Mouse (Mus musculus) ovary, postnatal 10 days (tissue): ENCODE data around the gene Ptk7.

ENCODE experiments used
- DNase-seq: peaks from one replicate; pipeline ENCODE4 v3.0.0; 2022; ENCODE audit warnings: low spot score

Ptk7 gene

GRCm38 (mm10) chr17:46628791-46629684 lies at the start of gene Ptk7:
Ptk7 (minus strand) TSS chr17:46629504.
- DNase-seq: peak; percentile 73

GRCm38 (mm10) chr17:46678911-46679310 lies 49.6 kb upstream of the Ptk7 start:
- DNase-seq: no peak

GRCm38 (mm10) chr17:46678416-46678815 lies 49.1 kb upstream of the Ptk7 start, which contains the start of gene Mea1:
Mea1 (plus strand) TSS chr17:46678793.
- no peak for DNase-seq

DNA sequence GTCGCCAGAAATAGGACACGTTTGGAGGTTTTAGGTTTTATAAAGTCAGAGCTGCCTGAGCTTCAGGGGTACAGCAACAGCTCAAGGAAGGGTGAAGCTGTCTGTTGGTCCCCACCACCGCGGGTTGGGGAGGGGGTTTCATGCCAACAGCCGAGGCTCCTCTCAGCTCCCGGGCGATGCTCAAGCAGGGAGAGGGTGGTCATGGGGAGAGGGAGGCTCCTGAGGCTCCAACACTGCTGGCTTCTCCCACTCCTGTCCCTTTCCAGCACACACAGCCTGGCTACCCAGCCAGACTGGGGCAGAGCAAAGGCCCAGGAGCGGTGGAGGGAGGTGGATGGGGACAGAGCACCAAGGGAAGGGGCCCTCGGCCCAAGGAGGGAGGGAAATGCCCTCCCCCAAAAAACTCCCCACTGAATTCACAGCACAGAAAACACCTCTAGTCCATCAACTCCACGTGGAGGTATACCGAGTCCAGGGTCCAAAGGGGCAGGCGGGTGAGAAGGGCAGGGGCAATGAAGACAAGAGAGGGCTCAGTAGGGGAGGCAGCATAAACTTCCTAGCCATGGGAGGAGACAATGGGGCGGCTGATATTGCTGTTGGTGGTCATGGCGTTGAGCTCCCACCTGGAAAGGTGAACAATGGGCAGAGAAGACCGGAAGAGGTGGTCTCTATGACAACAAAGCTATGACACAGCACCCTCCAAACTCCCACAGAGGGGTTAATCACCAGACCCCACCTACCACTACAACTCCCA lies 45.4 kb upstream of the Ptk7 start:
- DNase-seq: no peak

DNA sequence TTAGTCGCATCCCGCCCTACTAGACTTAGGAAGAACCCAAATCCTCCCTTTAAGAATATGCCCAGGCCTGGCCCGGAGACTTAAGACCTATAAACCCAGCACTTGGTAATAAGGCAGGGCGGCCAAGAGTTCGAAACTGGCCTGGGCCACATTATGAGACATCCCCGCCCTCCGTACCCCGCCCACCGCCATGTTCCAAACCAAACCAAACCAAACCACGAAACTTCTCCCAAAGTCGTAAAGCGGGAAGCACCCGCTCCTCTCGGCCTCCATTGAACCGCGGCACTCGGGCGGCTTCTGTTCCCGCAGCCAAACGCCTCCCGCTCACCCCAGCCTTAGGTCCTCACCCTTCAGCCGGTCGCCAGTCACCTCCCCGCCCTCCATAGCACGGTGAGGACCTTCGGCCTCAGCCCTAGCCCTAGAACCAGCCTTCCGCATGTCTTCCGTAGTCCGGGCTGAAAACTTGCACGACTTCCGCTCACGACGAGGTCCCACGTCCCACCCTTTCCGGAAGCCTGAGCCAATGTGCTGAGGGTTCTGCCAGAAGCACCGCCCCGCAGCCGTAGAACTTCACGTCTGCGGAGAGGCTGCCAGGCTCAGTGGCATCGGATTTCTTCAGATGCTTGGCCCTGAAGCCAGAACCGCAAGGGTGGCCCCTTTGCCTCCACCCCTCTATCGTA lies 44.7 kb upstream of the Ptk7 start, which contains the start of gene Rrp36:
Gene Rrp36 (minus strand): TSS at position 503 of the 680 bp plus-strand sequence.
- DNase-seq: peak; percentile 69

GRCm38 (mm10) chr17:46669911-46670310 lies 40.6 kb upstream of the Ptk7 start:
- DNase-seq: no peak

GRCm38 (mm10) chr17:46667712-46668111 lies 38.4 kb upstream of the Ptk7 start:
- DNase-seq: no peak

DNA sequence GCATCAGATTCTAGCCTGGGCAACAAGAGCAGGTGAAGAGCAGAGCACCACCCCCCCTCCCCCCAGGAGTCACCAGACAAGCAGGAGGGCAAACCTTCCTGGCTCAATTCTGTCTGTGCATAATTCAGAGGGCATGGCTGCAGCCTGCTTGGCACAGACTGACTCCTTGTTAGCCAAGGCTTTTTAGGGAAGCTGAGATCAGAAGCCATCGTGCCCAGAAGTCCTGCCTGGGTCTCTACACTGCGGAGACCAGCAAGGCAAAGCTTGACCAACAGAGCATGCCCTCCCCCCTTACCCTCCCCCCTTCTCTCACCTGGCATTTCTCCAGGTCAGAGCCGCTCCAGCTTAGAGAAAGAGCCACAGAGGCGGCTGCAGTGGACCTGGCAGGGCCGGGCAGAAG lies 33.4 kb upstream of the Ptk7 start:
- DNase-seq: no peak

DNA sequence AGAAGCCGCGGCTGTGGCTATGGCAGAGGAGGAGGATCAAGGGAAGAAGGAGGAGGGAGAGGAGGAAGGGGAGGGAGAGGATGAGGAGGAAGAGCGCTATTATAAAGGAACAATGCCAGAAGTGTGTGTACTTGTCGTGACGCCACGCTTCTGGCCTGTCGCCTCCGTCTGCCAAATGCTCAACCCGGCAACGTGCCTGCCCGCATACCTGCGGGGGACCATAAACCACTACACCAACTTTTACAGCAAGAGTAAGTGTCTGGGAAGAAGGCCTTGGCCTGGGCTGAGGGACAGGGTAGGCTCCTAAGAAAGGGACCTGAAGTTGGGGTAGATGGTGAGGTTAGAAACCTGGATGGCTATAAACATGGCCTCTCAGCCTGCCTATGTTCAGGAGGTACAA lies 32.7 kb upstream of the Ptk7 start:
- DNase-seq: no peak

DNA sequence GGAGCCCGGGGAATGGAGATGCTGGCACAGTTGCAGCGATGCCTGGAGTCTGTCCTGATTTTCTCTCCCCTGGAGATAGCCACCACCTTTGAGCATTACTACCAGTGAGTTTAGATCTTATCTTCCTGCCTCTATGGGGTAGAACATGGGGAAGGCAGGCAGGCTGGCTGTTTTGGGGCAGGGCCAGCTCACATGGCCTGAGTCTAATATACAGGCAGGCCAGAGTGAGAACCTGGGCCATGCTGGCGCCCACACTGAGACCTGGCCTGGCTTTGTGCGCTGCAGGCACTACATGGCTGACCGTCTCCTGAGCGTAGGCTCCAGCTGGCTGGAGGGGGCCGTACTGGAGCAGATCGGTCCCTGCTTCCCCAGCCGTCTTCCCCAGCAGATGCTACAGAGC lies 32.0 kb upstream of the Ptk7 start:
- no peak for DNase-seq

GRCm38 (mm10) chr17:46656054-46656453 lies 26.8 kb upstream of the Ptk7 start:
- no peak for DNase-seq

DNA sequence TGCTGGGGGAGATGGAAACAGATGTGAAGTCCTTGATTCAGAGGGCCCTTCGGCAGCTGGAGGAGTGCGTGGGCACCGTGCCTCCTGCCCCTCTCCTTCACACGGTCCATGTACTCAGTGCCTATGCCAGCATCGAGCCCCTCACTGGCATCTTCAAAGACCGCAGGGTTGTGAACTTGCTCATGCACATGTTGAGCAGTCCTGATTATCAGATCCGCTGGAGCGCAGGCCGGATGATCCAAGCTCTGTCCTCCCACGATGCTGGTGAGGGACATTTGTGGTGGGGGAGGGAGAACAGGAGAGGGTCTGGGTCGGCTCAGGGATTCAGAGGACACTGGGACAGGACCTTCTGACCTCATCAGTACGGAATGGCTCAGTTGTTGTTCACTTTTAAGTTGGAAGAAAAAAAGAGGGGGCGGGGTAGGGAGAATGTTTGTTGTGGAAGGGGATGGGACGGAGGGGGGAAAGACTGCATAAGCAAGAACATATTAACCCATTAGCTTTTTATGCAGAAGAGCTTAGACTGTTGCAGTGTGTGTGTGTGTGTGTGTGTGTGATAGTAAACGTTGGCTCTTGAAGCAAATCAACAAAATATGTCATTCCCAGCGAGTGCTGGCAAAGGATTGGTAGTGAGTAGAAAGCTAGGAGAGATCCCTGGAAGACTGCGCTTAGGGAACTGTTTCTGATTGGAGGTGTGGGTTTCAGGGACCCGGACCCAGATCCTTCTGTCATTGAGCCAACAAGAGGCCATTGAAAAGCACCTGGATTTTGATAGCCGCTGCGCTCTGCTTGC lies 22.6 kb upstream of the Ptk7 start:
- DNase-seq: no peak

- no peak for DNase-seq
These were observed 22.0 kb upstream of the Ptk7 start for GRCm38 (mm10) chr17:46651292-46651691.

DNA sequence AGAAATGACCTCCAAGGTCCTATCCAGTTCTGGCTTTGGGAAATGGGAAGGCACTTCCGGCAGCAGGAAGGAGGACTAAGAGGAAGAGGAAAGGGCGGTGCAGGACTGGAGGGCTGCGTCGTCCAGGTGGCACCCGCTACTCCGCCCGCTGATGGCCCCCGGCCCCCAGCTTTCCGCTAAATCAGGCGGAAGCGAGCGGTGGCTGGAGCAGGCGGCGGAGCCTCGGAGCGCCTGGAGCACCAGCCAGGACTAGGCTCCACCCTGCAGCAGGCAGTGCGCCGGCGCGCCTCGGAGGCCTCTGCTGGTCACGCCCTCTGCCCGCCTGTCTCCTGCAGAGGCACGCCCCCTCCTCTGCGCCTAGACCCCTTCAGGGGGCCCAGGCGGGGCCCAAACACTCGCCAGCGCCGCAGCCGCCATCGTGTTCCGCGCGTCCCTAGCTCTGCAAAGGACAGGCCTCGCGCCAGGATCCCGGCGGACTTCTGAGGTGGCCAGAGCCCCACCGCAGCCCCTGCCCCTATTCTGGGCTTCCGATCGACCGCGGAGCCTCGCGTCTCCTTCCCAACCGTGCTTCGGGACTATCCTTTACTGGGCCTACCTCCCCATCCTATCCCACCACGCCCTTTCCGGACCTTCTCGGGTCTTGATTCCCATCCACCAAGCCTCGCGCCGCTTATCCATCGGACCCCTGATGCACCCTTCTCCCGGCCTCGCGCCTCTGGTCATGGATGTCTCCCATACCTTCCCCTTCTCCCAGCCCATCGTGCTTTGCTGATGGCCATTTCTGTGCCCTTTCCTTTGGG lies 21.1 kb upstream of the Ptk7 start, which contains the start of gene Cul7:
Gene Cul7 (plus strand): TSS at position 106 of the 800 bp plus-strand sequence.
- DNase-seq: peak; percentile 76

GRCm38 (mm10) chr17:46649811-46650210 lies 20.5 kb upstream of the Ptk7 start:
- no peak for DNase-seq

DNA sequence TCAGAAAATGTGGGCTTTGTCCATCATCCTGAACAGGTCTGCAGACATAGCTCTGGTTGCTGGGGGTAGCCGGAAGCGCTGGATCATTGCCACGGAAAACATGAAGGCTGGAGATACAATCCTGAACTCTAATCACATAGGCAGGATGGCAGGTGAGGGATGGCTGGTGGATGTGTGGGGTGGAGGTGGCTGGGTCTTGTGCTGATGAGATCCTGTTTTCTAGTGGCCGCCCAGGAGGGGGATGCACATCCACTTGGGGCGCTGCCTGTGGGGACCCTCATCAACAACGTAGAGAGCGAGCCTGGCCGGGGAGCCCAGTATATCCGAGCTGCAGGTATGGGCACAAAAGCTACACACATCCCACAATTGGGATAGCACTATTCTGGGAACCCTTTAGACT lies 19.1 kb upstream of the Ptk7 start:
- no peak for DNase-seq

DNA sequence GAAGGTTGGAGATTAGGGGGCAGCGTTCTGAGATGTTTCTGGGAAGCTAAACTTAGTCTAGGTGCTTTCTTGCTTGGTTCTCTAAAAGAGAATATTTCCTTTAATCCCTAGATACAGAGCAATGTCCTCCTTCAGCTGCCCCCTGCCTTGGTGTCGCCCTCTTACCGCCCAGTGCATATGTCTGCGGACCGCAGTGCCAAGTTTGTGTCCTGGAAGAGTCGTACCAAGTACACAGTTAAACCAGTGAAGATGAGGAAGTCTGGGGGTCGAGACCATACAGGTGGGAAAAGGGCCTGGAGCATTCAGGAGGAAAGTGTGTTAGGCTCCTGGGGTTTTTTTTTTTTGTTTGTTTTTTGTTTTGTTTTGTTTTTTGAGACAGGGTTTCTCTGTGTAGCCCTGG lies 18.0 kb upstream of the Ptk7 start:
- no peak for DNase-seq

DNA sequence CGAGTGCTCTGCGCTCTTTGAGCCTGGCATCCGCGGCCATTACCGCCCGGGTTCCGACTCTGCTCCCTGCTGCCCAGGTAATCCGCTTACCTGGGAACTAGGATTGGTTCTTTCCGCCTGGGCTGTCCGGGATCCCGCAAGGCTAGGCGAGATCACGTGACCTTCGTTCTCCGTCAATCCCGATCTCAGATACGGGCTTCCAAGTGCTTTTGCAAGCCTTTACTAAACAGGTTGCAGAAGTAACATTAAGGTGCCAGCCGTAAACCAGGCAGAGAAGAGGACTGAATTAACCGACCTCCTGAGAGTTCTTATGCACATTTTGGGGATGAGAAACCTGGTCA lies 17.0 kb upstream of the Ptk7 start:
- DNase-seq: no peak

DNA sequence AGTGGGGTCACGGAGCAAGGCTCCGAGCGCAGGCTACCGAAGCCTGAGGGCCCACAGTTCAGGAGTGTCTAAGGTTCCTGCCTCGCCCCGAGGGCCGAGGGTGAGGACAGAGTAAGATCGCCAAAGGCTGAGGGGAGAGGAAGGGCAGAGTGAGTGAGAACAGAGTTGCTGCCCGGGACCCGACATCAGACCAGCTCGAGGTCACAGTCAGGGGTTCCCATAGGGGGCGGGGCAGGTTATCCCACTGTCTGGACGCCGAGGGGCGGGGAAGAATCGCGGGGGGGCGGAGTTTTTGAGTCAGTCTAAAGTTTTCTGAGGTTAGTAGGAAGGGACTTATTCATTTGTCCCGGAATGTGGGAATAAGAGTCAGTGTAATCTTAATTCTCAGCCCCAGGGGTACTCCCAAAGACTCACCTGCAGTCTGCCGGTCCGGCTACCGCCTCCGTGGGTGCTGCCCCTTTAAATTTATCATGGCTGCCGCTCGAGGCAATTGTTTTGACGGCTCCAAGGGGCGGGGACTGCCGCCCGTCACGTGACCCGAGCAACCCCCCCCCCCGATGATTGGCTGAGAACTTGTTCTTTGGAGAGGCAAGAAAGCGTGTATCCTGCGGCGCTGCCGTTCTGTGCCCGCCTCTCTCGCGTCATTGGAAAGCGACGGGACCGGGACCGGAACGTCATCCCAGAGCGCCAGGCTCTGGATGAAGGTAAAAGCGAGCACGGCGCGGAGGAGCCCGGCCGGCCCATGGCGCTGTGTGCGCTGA lies 16.4 kb upstream of the Ptk7 start, which contains the start of the genes Klc4 and Mrpl2:
Gene Klc4 (minus strand): TSS at position 462 of the 761 bp plus-strand sequence.
Gene Mrpl2 (plus strand): TSS at position 669 of the 761 bp plus-strand sequence.
- peak; percentile 99 for DNase-seq

DNA sequence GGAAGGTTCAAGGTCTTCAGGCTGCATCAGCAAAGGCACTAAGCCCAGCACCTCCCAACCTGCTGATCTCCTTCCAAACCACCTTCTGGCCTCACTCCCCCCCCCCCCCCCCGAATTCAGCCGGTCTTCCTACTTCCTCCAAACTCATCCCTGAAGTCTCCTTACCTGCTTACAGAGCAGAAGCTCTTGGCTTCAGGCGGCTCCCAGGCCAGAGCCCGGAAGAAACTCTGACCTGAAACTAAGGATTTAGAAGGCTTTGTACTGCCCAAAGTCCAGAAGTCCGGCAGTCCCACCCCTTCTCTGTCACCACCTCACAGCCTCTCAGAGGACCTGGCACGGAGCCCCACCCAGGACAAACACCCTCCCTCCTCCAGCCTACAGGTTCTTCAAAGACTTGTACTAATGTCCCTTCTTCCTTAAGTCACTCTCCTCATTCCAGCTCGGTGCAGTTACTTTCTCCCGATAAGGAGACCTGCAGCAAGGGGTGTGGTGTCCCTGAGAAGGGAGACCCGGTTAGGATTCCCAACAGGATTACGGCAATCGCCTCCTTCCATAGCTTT lies 15.7 kb upstream of the Ptk7 start:
- DNase-seq: no peak
